Mouse (Mus musculus) hindbrain, embryonic 10.5 days (tissue): ENCODE data around the gene Zzz3. TPM values are rescaled to one million over a fixed set of nuclear protein-coding genes. Genes with fewer than 3 reads are reported as not detected.

ENCODE experiments used
- DNase-seq: peaks from one replicate; pipeline ENCODE4 v3.0.0-alpha.2; 2017; ENCODE audit warnings: low spot score
- H3K27ac ChIP-seq: fragments of 300-500 bp; sonication (generic); 2 replicates; pipeline ENCODE4 v1.5.1; 2016; ENCODE audit warnings: mild to moderate bottlenecking, moderate library complexity
- H3K27me3 ChIP-seq: fragments of 300-500 bp; sonication (generic); 2 replicates; pipeline ENCODE4 v1.6.1; 2016; ENCODE audit warnings: mild to moderate bottlenecking; ENCODE audit not compliant: poor library complexity, insufficient read depth, severe bottlenecking
- H3K36me3 ChIP-seq: fragments of 300-500 bp; sonication (generic); 2 replicates; pipeline ENCODE4 v1.6.1; 2016; ENCODE audit warnings: mild to moderate bottlenecking, moderate library complexity
- H3K4me1 ChIP-seq: fragments of 300-500 bp; sonication (generic); replicated peaks from 2 replicates; pipeline ENCODE4 v1.6.1; 2016; ENCODE audit warnings: mild to moderate bottlenecking
- H3K4me3 ChIP-seq: fragments of 300-500 bp; sonication (generic); 2 replicates; pipeline ENCODE4 v1.5.1; 2016; ENCODE audit warnings: mild to moderate bottlenecking, moderate library complexity
- H3K9me3 ChIP-seq: fragments of 300-500 bp; sonication (generic); 2 replicates; pipeline ENCODE4 v1.6.1; 2016; ENCODE audit warnings: mild to moderate bottlenecking, moderate library complexity
- WGBS: fragments of 180-500 bp; shearing (Covaris S2); methylation state at CpG from one replicate; pipeline ENCODE4 v1.1.7; 2016; 5-methylcytosine and 5-hydroxymethylcytosine counted together
- polyA plus RNA-seq: library from polyadenylated mRNA; unstranded; fragments of >200 nt; fragmentation: Nextera tagmentation; extraction: Ambion mirVana; gene quantifications from 2 replicates; pipeline ENCODE4 v1.2.1, GENCODE M21; 2016

The Zzz3 gene
- polyA plus RNA-seq, 1 experiment from 2014 or later: 41.3 TPM

GRCm38 (mm10) chr3:152359151-152359550 lies 36.1 kb upstream of the Zzz3 start:
- H3K4me1 ChIP-seq: peaks cover 9% of the 10 kb centered on the region
- no peak overlapping the region for H3K27ac ChIP-seq
- H3K4me3 ChIP-seq: no peak overlapping the region
- WGBS: 88% methylated on average over 7 of the region's 7 CpGs
- H3K9me3 ChIP-seq: no peaks in the 10 kb centered on the region
- H3K27me3 ChIP-seq: no peaks in the 10 kb centered on the region
- H3K36me3 ChIP-seq: peaks cover 55% of the 10 kb centered on the region
- no peak for DNase-seq

- Histone ChIP-seq H3K36me3 (peaks cover 95% of the 10 kb centered on the region), H3K27me3 (no peaks in the 10 kb centered on the region), H3K4me1 (no peaks in the 10 kb centered on the region), H3K9me3 (no peaks in the 10 kb centered on the region), H3K4me3 (no peak overlapping the region), H3K27ac (no peak overlapping the region)
- DNase-seq: no peak
- WGBS: 88% methylated on average over 2 of the region's 2 CpGs
Measured at GRCm38 (mm10) chr3:152364181-152364580, 31.1 kb upstream of the Zzz3 start.

- no peak for DNase-seq
- no peaks in the 10 kb centered on the region for H3K27me3 ChIP-seq
- 91% methylated on average over 4 of the region's 4 CpGs for WGBS
- H3K27ac ChIP-seq: no peak overlapping the region
- H3K9me3 ChIP-seq: no peaks in the 10 kb centered on the region
- no peaks in the 10 kb centered on the region for H3K4me1 ChIP-seq
- no peak overlapping the region for H3K4me3 ChIP-seq
- peaks cover 94% of the 10 kb centered on the region for H3K36me3 ChIP-seq
Measured at GRCm38 (mm10) chr3:152376063-152376462, 19.2 kb upstream of the Zzz3 start.

GRCm38 (mm10) chr3:152384106-152384505 lies 11.2 kb upstream of the Zzz3 start:
- H3K27me3 ChIP-seq: no peaks in the 10 kb centered on the region
- H3K4me1 ChIP-seq: no peaks in the 10 kb centered on the region
- no peak overlapping the region for H3K4me3 ChIP-seq
- H3K9me3 ChIP-seq: no peaks in the 10 kb centered on the region
- DNase-seq: no peak
- 74% methylated on average over 11 of the region's 11 CpGs for WGBS
- H3K36me3 ChIP-seq: peaks cover 91% of the 10 kb centered on the region
- no peak overlapping the region for H3K27ac ChIP-seq

- Histone ChIP-seq H3K4me3 (peak overlapping the region; percentile 73), H3K27me3 (no peaks in the 10 kb centered on the region), H3K9me3 (no peaks in the 10 kb centered on the region), H3K36me3 (peaks cover 32% of the 10 kb centered on the region), H3K27ac (peak overlapping the region; percentile 99), H3K4me1 (peaks cover 29% of the 10 kb centered on the region)
- WGBS: under 1% methylated on average over 102 of the region's 102 CpGs
- DNase-seq: peak; percentile 96
Measured at GRCm38 (mm10) chr3:152396278-152396987, 1.2 kb downstream of the Zzz3 start.

- no peak for DNase-seq
- Histone ChIP-seq H3K4me3 (peak overlapping the region; percentile 73), H3K36me3 (peaks cover 27% of the 10 kb centered on the region), H3K27ac (peak overlapping the region; percentile 99), H3K27me3 (no peaks in the 10 kb centered on the region), H3K4me1 (peaks cover 32% of the 10 kb centered on the region), H3K9me3 (no peaks in the 10 kb centered on the region)
- WGBS: 3% methylated on average over 10 of the region's 10 CpGs
Measured at GRCm38 (mm10) chr3:152396988-152397314, 1.7 kb downstream of the Zzz3 start.

- Histone ChIP-seq H3K27ac (peak overlapping the region; percentile 99), H3K9me3 (no peaks in the 10 kb centered on the region), H3K4me1 (peaks cover 37% of the 10 kb centered on the region), H3K27me3 (no peaks in the 10 kb centered on the region), H3K36me3 (peaks cover 22% of the 10 kb centered on the region), H3K4me3 (peak overlapping the region; percentile 73)
- no peak for DNase-seq
- 71% methylated on average over 9 of the region's 9 CpGs for WGBS
Measured at GRCm38 (mm10) chr3:152397335-152397940, 2.2 kb downstream of the Zzz3 start.

- no peaks in the 10 kb centered on the region for H3K9me3 ChIP-seq
- peaks cover 25% of the 10 kb centered on the region for H3K4me1 ChIP-seq
- no peak overlapping the region for H3K4me3 ChIP-seq
- WGBS: 82% methylated on average over 5 of the region's 5 CpGs
- no peak overlapping the region for H3K27ac ChIP-seq
- DNase-seq: no peak
- peaks cover 12% of the 10 kb centered on the region for H3K36me3 ChIP-seq
- H3K27me3 ChIP-seq: no peaks in the 10 kb centered on the region
Measured at GRCm38 (mm10) chr3:152400441-152400840, 5.2 kb downstream of the Zzz3 start.

GRCm38 (mm10) chr3:152400875-152401274 lies 5.6 kb downstream of the Zzz3 start:
- Histone ChIP-seq H3K27me3 (no peaks in the 10 kb centered on the region), H3K4me3 (no peak overlapping the region), H3K27ac (no peak overlapping the region), H3K9me3 (no peaks in the 10 kb centered on the region), H3K36me3 (peaks cover 12% of the 10 kb centered on the region), H3K4me1 (peaks cover 25% of the 10 kb centered on the region)
- WGBS: 85% methylated on average over 3 of the region's 3 CpGs
- no peak for DNase-seq

- Histone ChIP-seq H3K36me3 (peaks cover 12% of the 10 kb centered on the region), H3K9me3 (no peaks in the 10 kb centered on the region), H3K4me1 (peaks cover 24% of the 10 kb centered on the region), H3K4me3 (no peak overlapping the region), H3K27me3 (no peaks in the 10 kb centered on the region), H3K27ac (no peak overlapping the region)
- 78% methylated on average over 7 of the region's 7 CpGs for WGBS
- no peak for DNase-seq
Measured at GRCm38 (mm10) chr3:152401964-152402670, 6.8 kb downstream of the Zzz3 start.

- DNase-seq: no peak
- no peak overlapping the region for H3K27ac ChIP-seq
- peaks cover 12% of the 10 kb centered on the region for H3K36me3 ChIP-seq
- no peaks in the 10 kb centered on the region for H3K9me3 ChIP-seq
- no peaks in the 10 kb centered on the region for H3K27me3 ChIP-seq
- 93% methylated on average over 3 of the region's 3 CpGs for WGBS
- no peak overlapping the region for H3K4me3 ChIP-seq
- H3K4me1 ChIP-seq: peaks cover 18% of the 10 kb centered on the region
Measured at GRCm38 (mm10) chr3:152402671-152403066, 7.4 kb downstream of the Zzz3 start.

GRCm38 (mm10) chr3:152403827-152404226 lies 8.6 kb downstream of the Zzz3 start:
- no peak overlapping the region for H3K4me3 ChIP-seq
- no peaks in the 10 kb centered on the region for H3K27me3 ChIP-seq
- no peak for DNase-seq
- H3K9me3 ChIP-seq: no peaks in the 10 kb centered on the region
- peaks cover 12% of the 10 kb centered on the region for H3K4me1 ChIP-seq
- H3K27ac ChIP-seq: no peak overlapping the region
- WGBS: 92% methylated on average over 2 of the region's 2 CpGs
- H3K36me3 ChIP-seq: peaks cover 11% of the 10 kb centered on the region

GRCm38 (mm10) chr3:152405420-152405819 lies 10.1 kb downstream of the Zzz3 start:
- Histone ChIP-seq H3K27me3 (no peaks in the 10 kb centered on the region), H3K36me3 (0 out of 2 replicates have a peak, but pooled peaks cover 10% of the 10 kb centered on the region), H3K27ac (no peak overlapping the region), H3K4me3 (no peak overlapping the region), H3K9me3 (no peaks in the 10 kb centered on the region), H3K4me1 (peaks cover 12% of the 10 kb centered on the region)
- no peak for DNase-seq
- 94% methylated on average over 7 of the region's 7 CpGs for WGBS
